Mouse (Mus musculus): Measurements from ENCODE around the gene Tead3. TPM values are rescaled to one million over a fixed set of nuclear protein-coding genes. Genes with fewer than 3 reads are reported as not detected.

The Tead3 gene
- total and polyA plus RNA-seq, 3 experiments: 0.42 TPM; not detected in 2

GRCm38 (mm10) chr17:28291346-28291745 is 59.3 kb downstream of the Tead3 start:
- Histone ChIP-seq H3K27me3 (replicated peaks) (no peaks in the 10 kb centered on the region), H3K9ac (ENCODE audit: insufficient read depth, low read depth) (no peak overlapping the region), H3K4me2 (ENCODE audit: insufficient read depth, low read depth, poor library complexity, severe bottlenecking) (no peak overlapping the region), H3K9me3 (replicated peaks; ENCODE audit: low read length) (peaks cover 6% of the 10 kb centered on the region), H3K79me2 (replicated peaks; ENCODE audit: control insufficient read depth, extremely low read depth, insufficient read depth, poor library complexity, severe bottlenecking) (no peaks in the 10 kb centered on the region), H3K36me3 (replicated peaks in 1 of 2; ENCODE audit: control insufficient read depth in 1 of 2, insufficient read depth in 1 of 2, low read length in 1 of 2) (peaks cover 4 to 56% of the 10 kb centered on the region in 2 experiments), H3K27ac (ENCODE audit: insufficient read depth, low read depth) (no peak overlapping the region), H3K4me3 (replicated peaks in 1 of 3; ENCODE audit: low read depth in 2 of 3, low read length in 2 of 3, poor library complexity in 1 of 3) (no peak overlapping the region), H3K4me1 (ENCODE audit: control insufficient read depth in 1 of 2, insufficient read depth in 2 of 2) (peaks cover 11 to 53% of the 10 kb centered on the region in 2 experiments)
- in situ Hi-C loops (cut with MboI; ENCODE audit: low pct_ligation_motif_present, low pct_unique_long_range_greater_than_20kb, low sequenced_read_pairs): no loop called here
- no peak for TF ChIP-seq GABPA (IDR thresholded peaks at IDR 0.05; ENCODE audit: insufficient replicate concordance, low read depth, low read length)
- TF ChIP-seq MAZ (IDR thresholded peaks at IDR 0.05; ENCODE audit: low read depth, low read length): no peak
- no peak for TF ChIP-seq ELF1 (IDR thresholded peaks at IDR 0.05; ENCODE audit: low read depth, low read length)
- no peak for TF ChIP-seq ETS1 (conservative IDR thresholded peaks at IDR 0.05; ENCODE audit: low read depth, low read length)
- TF ChIP-seq KAT2A (IDR thresholded peaks at IDR 0.05; ENCODE audit: insufficient replicate concordance, low read length): no peak
- TF ChIP-seq MXI1 (IDR thresholded peaks at IDR 0.05; ENCODE audit: low read depth, low read length): no peak
- no peak for TF ChIP-seq TCF12 (IDR thresholded peaks at IDR 0.05; ENCODE audit: low read depth, low read length)
- dilution Hi-C loops (cut with MboI; ENCODE audit: extremely low pct_ligation_motif_present, extremely low pct_unique_long_range_greater_than_20kb, low sequenced_read_pairs): no loop called here
- no peak for DNase-seq (ENCODE audit: extremely low read depth)

- in situ Hi-C loops (cut with MboI; ENCODE audit: low pct_ligation_motif_present, low pct_unique_long_range_greater_than_20kb, low sequenced_read_pairs): no loop called here
- TF ChIP-seq RAD21 (IDR thresholded peaks at IDR 0.05; ENCODE audit: low read depth, low read length) (no peak), ZKSCAN1 (IDR thresholded peaks at IDR 0.05; ENCODE audit: borderline replicate concordance, low read depth, low read length) (no peak), ZNF384 (IDR thresholded peaks at IDR 0.05; ENCODE audit: low read depth, low read length) (no peak), TBP (conservative IDR thresholded peaks at IDR 0.05; ENCODE audit: low read depth, low read length) (no peak)
- no peak for DNase-seq (ENCODE audit: extremely low read depth)
- dilution Hi-C loops (cut with MboI; ENCODE audit: extremely low pct_ligation_motif_present, extremely low pct_unique_long_range_greater_than_20kb, low sequenced_read_pairs): no loop called here
- Histone ChIP-seq H3K27me3 (replicated peaks) (no peaks in the 10 kb centered on the region), H3K79me2 (replicated peaks; ENCODE audit: control insufficient read depth, extremely low read depth, insufficient read depth, poor library complexity, severe bottlenecking) (no peaks in the 10 kb centered on the region), H3K9ac (ENCODE audit: insufficient read depth, low read depth) (no peak overlapping the region), H3K27ac (ENCODE audit: insufficient read depth, low read depth) (no peak overlapping the region), H3K4me1 (ENCODE audit: control insufficient read depth in 1 of 2, insufficient read depth in 2 of 2) (peaks cover 11 to 55% of the 10 kb centered on the region in 2 experiments), H3K4me2 (ENCODE audit: insufficient read depth, low read depth, poor library complexity, severe bottlenecking) (no peak overlapping the region), H3K36me3 (replicated peaks in 1 of 2; ENCODE audit: control insufficient read depth in 1 of 2, insufficient read depth in 1 of 2, low read length in 1 of 2) (peaks cover under 1 to 57% of the 10 kb centered on the region in 2 experiments), H3K4me3 (replicated peaks in 1 of 3; ENCODE audit: low read depth in 2 of 3, low read length in 2 of 3, poor library complexity in 1 of 3) (no peak overlapping the region), H3K9me3 (replicated peaks; ENCODE audit: low read length) (peaks cover 6% of the 10 kb centered on the region)
Observed at GRCm38 (mm10) chr17:28290671-28291070, 59.9 kb downstream of the Tead3 start.

- Histone ChIP-seq H3K4me3 (replicated peaks in 1 of 3; ENCODE audit: low read depth in 2 of 3, low read length in 2 of 3, poor library complexity in 1 of 3) (no peak overlapping the region), H3K79me2 (replicated peaks; ENCODE audit: control insufficient read depth, extremely low read depth, insufficient read depth, poor library complexity, severe bottlenecking) (no peaks in the 10 kb centered on the region), H3K4me1 (ENCODE audit: control insufficient read depth in 1 of 2, insufficient read depth in 2 of 2) (peaks cover 10 to 55% of the 10 kb centered on the region in 2 experiments), H3K9ac (ENCODE audit: insufficient read depth, low read depth) (no peak overlapping the region), H3K36me3 (replicated peaks in 1 of 2; ENCODE audit: control insufficient read depth in 1 of 2, insufficient read depth in 1 of 2, low read length in 1 of 2) (peaks cover 0 to 55% of the 10 kb centered on the region in 2 experiments), H3K4me2 (ENCODE audit: insufficient read depth, low read depth, poor library complexity, severe bottlenecking) (no peak overlapping the region), H3K27me3 (replicated peaks) (no peaks in the 10 kb centered on the region), H3K9me3 (replicated peaks; ENCODE audit: low read length) (peaks cover 6% of the 10 kb centered on the region), H3K27ac (ENCODE audit: insufficient read depth, low read depth) (no peak overlapping the region)
- in situ Hi-C loops (cut with MboI; ENCODE audit: low pct_ligation_motif_present, low pct_unique_long_range_greater_than_20kb, low sequenced_read_pairs) (no loop called here), dilution Hi-C loops (cut with MboI; ENCODE audit: extremely low pct_ligation_motif_present, extremely low pct_unique_long_range_greater_than_20kb, low sequenced_read_pairs) (no loop called here)
- DNase-seq (ENCODE audit: extremely low read depth): no peak
- no peak for TF ChIP-seq POLR2AphosphoS2 (IDR thresholded peaks at IDR 0.05; ENCODE audit: low read depth, low read length)
- TF ChIP-seq NRF1 (IDR thresholded peaks at IDR 0.05; ENCODE audit: low read depth, low read length): no peak
- no peak for TF ChIP-seq IRF4 (IDR thresholded peaks at IDR 0.05; ENCODE audit: low read depth, low read length)
- no peak for TF ChIP-seq USF1 (IDR thresholded peaks at IDR 0.05; ENCODE audit: low read depth, low read length)
- TF ChIP-seq RCOR1 (conservative IDR thresholded peaks at IDR 0.05; ENCODE audit: low read depth, low read length): no peak
- TF ChIP-seq GABPA (IDR thresholded peaks at IDR 0.05; ENCODE audit: insufficient replicate concordance, low read depth, low read length): no peak
- TF ChIP-seq ZNF384 (IDR thresholded peaks at IDR 0.05; ENCODE audit: low read depth, low read length): no peak
- no peak for TF ChIP-seq SIN3A (IDR thresholded peaks at IDR 0.05; ENCODE audit: low read length)
- TF ChIP-seq MXI1 (IDR thresholded peaks at IDR 0.05; ENCODE audit: low read depth, low read length): no peak
- TF ChIP-seq POLR2A (IDR thresholded peaks at IDR 0.05; ENCODE audit: low read depth, low read length): no peak
- TF ChIP-seq E2F4 (IDR thresholded peaks at IDR 0.05; ENCODE audit: insufficient replicate concordance, low read depth, low read length): no peak
- TF ChIP-seq ELF1 (IDR thresholded peaks at IDR 0.05; ENCODE audit: low read depth, low read length): no peak
- no peak for TF ChIP-seq USF2 (conservative IDR thresholded peaks at IDR 0.05; ENCODE audit: low read depth, low read length)
- no peak for TF ChIP-seq BHLHE40 (IDR thresholded peaks at IDR 0.05; ENCODE audit: low read depth, low read length)
- TF ChIP-seq CTCF (conservative IDR thresholded peaks at IDR 0.05 in 1 of 2, IDR thresholded peaks at IDR 0.05 in 1 of 2; ENCODE audit: low read depth in 2 of 2, low read length in 2 of 2): no peak
- no peak for TF ChIP-seq MYC (IDR thresholded peaks at IDR 0.05; ENCODE audit: low read depth, low read length)
- TF ChIP-seq ZKSCAN1 (IDR thresholded peaks at IDR 0.05; ENCODE audit: borderline replicate concordance, low read depth, low read length): no peak
- no peak for TF ChIP-seq TCF12 (IDR thresholded peaks at IDR 0.05; ENCODE audit: low read depth, low read length)
- TF ChIP-seq SMC3 (IDR thresholded peaks at IDR 0.05; ENCODE audit: low read depth, low read length): no peak
Observed at GRCm38 (mm10) chr17:28290262-28290661, 60.4 kb downstream of the Tead3 start.
